Mouse (Mus musculus) liver, postnatal 0 days (tissue): ENCODE results near the gene Asic3.

Source experiments
- CTCF ChIP-seq: sonication (generic); IDR thresholded peaks from 2 replicates; pipeline ENCODE4 v1.5.1; 2016; ENCODE audit warnings: antibody characterized with exemption, low read depth
- EP300 ChIP-seq: IDR thresholded peaks from 2 replicates; pipeline ENCODE4 v1.6.1; 2016; ENCODE audit warnings: antibody characterized with exemption, low read depth, mild to moderate bottlenecking

DNA sequence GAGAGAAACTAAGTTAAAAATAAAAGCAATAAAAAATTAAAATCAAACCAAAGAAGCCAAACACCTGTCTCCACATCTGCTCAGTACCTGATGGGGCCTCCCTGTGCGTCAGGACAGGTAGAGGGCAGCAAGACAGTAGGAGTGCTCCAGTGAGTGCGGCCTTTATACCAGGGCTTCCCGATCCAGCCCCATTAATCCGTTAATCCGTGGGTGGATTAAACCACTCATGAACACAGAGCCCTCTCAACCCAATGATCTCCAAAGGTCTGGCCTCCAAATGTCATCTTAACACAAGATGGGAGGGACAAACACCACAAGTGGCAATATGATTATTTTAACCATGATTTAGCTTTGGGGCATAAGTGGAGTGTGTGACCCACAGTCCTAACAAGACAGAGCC is 39.4 kb upstream of the Asic3 start:
- TF ChIP-seq CTCF = no peak
- no peak for TF ChIP-seq EP300
